Mouse (Mus musculus) thymus, postnatal 10 days (tissue): ENCODE results near the gene Fhit.
"Not testable (repeated sequence)": the region's sequence is repeated elsewhere in the genome, so short reads cannot be mapped to it uniquely, and the experiment has no call there.

ENCODE experiments used
- DNase-seq, 2 experiments: peaks; one replicate each; pipeline ENCODE4 v3.0.0; 2021; ENCODE audit warnings: low spot score in 2 of 2

The Fhit gene

DNA sequence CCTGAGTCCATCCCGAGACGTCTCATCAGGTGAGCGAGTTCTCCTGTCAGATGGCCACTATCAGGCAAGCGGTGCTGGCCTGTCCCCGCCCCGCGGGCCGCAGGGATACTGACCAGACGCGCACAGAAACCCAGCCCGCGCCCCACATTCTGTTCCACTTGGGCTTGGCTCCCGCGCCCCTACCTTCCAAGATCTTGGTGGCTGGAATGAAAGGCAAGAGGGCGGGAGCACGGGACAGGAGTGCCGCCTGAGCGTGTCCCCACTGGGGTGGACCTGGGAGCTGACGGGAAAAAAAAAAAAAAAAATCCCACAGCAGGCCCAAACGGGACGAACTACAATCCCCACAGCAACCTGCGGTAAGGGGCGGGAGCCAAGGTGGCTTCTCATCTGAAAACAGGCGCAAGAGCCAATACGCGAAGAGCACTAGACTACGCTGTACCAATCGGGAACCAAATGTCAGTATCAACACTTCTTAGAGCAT is at the start of gene Fhit:
TSS of gene Fhit (minus strand) at position 285 of the 481 bp plus-strand sequence.
- peak; percentile 56 to 68 for DNase-seq

DNA sequence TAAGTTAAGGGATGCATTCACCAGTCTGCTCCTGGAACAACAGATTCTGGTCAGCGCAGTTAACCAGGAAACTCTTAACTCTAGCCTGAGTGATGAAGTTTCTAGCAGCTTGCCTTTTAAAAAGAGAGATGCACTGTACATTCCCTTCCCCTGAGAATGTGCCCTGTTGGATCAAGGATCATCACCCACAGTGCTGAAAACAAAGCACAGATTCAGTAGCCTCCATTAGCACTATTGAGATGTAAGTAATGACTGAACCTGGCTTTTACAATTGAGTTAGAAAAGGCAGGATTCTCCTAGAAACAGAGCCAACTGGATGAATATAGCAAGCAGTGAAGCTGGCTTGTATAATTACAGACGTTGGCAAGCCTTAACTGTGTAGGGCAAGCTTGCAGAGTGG is 45.0 kb upstream of the Fhit start:
- no peak for DNase-seq

DNA sequence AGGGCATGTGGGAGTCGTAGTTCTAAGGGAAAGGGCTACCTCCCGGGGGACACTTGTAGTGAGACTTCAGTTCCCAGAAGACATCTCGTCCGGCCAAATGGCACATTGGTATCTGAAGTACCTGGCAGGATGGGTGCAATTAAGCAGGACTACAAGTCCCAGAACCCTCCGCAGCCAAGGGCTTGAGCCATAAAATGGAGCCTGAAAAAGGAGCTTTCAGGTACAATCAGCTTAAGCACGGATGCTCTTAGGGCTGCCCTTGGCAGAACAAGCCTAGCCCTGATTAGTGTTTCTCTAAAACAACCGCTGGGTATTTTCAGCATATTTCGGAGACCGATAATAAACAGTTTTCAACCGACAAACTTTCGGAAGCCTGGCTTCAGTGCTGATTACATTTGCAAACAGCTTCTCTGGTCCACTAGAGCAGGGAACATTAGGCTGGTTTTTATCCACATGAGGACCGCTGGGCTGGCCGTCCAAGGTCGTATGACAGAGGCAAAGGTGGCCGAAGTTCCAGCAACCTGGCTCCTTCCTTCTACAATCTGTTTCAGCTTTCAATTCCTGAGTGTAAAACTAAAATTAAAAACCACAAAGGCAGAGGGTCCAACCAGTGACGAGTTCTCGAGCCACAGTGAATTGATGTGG is 907 bp downstream of the Fhit start:
- DNase-seq, result peak; percentile 13 to 34

GRCm38 (mm10) chr14:11159641-11160040 is 2.2 kb downstream of the Fhit start:
- DNase-seq, result no peak

DNA sequence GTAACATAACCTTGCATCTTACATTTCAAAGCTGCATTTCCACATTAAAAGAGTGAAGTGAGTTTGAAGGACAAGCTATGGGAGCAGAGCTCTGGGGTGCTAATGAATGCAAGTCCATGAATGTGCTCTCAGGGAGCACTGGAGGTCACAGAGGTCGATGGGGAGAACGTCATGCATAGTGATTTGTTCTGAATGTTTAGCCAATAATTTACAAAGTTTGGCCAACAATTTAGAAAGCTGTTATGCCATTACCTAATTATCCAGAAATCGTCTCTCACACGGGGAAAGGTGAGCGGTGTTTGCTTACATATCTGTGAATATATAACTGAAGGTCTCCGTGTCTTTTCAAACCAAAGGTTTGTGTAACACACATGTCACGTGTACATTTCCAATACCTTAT is 2.8 kb downstream of the Fhit start:
- no peak for DNase-seq

DNA sequence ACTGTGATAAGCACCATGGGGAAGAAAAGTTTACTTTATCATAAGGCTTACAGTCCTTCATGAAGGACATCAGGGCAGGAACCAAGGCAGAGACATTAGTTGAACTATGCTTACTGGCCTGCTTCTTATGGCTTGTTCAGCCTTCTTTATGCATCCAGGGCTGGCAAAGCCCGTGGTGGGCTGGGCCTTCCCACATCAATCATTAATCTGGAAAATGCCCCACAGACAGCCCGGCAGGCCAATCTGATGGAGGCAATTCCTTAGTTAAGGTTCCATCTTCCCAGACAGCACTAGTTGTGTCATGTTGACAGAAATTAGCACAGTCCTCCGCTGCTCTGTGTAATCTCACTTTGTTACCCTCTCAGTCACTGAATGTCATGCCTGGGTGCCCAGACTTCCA is 4.1 kb downstream of the Fhit start:
- no peak for DNase-seq

GRCm38 (mm10) chr14:11151634-11152321 is 10.1 kb downstream of the Fhit start:
- DNase-seq, result no peak

DNA sequence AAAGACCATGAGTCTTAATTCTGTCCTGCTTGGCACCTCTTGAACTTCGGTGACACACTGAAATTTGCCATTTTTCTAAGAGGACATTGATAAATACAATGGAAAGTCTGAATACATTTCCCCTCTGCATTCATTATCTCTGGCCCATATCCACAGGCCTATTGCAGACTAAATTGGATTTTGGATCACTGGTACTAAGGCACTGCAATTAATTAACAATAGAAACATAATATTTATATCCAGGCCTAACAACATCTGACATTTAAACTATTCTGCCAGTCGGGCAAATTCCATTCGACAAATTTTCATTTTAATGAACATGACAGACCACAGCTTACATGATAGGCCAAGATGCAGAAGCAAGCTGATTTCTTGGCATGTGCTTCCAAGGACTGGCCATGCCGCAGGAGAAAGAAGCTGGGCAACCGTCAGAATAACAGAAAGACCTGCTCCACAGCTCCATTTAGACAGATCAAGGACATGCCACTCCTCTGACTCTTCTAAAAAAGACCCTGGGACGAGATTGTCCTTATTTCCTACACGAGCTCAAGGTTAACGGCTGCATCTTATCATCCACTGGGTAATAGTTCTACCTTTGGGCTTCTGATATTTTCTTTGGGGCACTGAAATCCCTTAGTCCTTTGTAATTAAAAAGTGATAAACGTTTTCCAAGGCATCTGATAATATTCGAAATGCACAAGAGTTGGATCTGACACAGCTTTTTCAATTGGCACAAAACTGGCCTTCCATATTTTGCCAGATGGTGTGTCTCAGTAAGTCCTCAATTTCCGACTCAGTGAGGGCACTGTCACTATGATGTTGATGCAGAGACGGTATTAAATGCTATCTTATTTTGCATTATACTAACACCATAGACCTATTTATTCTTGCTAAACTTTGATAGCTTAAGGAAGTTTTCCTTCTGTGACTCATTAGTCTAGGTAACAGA is 27.8 kb downstream of the Fhit start:
- no peak for DNase-seq

- DNase-seq, result no peak
These were observed 29.0 kb downstream of the Fhit start for GRCm38 (mm10) chr14:11132637-11133474.

GRCm38 (mm10) chr14:11125096-11125495 is 36.7 kb downstream of the Fhit start:
- no peak for DNase-seq

DNA sequence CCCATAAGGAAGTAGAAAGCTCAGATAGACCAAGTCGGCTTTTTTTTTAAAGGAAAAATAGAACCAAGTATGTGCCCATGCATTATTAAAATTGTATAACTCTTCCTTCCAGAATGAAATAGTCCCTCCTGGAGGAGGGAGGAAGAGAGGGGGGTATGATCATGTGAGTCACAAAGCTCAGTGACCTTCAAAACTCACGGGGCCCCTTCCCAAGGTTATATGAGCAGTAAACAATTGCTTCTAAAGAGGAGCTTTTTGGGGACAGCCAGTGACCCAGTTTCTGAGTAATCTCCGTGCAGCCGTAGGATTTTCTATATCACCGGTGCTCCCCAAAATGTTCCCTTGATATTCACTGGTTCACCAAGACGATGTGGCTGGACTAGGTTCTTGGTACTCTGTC is 42.8 kb downstream of the Fhit start:
- no peak for DNase-seq

- DNase-seq, result no peak
These were observed 76.2 kb downstream of the Fhit start for GRCm38 (mm10) chr14:11085596-11085995.

GRCm38 (mm10) chr14:11083946-11084345 is 77.9 kb downstream of the Fhit start:
- no peak for DNase-seq

DNA sequence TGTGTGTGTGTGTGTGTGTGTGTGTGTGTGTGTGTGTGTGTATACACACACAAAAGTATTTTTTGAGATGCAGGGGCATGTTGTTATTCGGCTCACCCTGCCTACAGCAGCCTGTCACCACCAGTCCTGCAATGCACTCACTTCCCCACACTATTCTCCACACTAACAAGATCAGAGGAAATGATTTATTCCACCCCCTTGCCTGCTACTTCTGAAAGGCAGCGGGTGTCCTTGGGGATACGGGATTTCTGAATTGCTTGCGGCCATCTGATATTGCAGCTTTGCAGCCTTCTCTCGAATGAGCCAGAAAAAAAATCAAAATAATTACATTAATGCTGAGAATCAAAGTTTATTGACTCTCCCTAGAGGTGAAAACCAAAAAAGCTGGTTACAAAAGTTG is 78.4 kb downstream of the Fhit start:
- DNase-seq, result no peak

- DNase-seq, result no peak
These were observed 98.2 kb downstream of the Fhit start for GRCm38 (mm10) chr14:11063594-11063993.

- no peak for DNase-seq
These were observed 101.6 kb downstream of the Fhit start for GRCm38 (mm10) chr14:11060221-11060620.

DNA sequence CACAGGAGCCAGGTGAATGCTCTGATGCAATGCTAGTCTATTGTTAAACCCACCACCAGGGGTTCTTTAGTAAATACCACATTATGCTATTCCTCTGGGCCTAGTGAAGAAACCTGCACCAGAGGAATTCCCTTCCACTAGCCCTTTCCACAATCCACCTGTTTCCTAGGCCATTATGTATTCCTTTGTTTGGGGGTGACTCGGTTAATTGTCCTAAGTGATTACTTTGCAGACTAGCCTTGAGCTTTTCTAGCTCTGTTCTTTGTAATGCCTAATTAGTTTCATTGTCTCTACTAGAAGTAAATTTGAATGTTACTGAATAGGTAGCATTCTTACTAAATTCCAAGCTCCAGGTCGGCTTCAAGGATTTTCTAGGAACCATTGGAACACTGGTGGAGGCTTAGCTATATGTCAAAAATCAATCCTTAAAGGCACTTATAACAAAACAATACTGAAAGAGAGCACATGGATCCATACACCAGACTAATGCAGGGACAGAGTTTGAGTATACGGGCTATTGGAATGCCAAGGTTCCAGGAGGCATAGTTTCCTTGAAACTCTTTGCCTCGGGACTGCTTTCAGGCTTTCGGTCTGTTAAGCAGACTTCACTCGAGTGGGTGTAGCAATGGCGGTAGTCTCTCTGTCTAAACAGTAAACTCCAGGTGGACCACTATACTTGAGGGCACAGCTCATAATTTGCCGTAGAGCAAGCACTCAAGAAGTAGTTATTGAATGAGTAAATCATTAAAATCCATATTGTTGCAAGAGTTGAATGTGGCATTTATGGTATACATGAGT is 122.1 kb downstream of the Fhit start:
- DNase-seq, result not testable (repeated sequence)

- no peak for DNase-seq
These were observed 140.4 kb downstream of the Fhit start for GRCm38 (mm10) chr14:11021391-11021790.

DNA sequence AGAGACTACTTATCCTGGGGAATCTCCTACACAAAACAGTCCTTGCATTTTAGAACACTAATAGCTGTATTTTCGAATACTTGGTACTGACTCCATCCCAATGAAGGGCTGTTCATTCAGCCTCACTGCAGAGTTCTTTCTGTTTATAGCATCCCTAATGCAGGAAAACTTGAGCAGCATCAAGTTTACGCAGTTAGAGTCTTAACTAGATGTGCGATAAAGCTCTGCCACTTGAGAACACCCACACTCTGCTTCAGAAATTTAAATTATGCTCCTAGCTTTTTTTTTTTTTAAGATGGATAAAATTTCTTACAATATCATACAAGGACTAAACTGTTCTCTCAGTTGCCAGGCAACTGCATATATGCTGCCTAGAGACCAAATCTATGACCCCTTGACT is 183.2 kb downstream of the Fhit start:
- DNase-seq, result no peak

DNA sequence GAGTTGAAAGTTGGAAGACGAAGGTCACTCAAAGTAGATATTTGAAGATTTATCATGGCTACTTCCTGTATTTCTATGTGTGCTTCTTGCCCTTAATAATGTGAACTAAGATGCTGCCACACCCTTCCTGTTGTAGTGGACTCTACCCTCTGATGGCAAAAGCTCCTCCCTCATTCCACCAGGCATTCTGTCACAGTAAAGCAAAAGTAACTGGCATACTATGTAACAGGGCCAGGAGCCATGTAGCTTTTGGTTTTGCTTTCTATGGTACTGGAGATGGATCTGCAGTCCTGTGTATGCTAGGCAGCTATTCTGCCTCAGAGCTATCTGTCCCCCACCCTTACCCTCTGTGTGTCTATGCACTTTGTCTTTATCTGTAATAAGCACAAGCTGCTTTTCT is 220.2 kb downstream of the Fhit start:
- DNase-seq, result no peak

- DNase-seq, result no peak
These were observed 228.2 kb downstream of the Fhit start for GRCm38 (mm10) chr14:10933667-10934066.
